Mouse (Mus musculus) myocyte (in vitro differentiated cells): ENCODE data around the gene Gm13420.

Experiments used
- E2F4 ChIP-seq: IDR thresholded peaks from one replicate; pipeline ENCODE4 v1.6.1; 2011; ENCODE audit warnings: mild to moderate bottlenecking, control low read depth, moderate library complexity; ENCODE audit not compliant: insufficient read depth
- MYOD1 ChIP-seq, 3 experiments: IDR thresholded peaks; one replicate each; pipeline ENCODE4 v1.6.1; 2011; ENCODE audit warnings: control low read depth in 2 of 3, low read depth in 2 of 3, mild to moderate bottlenecking in 2 of 3, moderate library complexity in 1 of 3; ENCODE audit not compliant: insufficient read length in 2 of 3, control insufficient read depth in 1 of 3
- POLR2A ChIP-seq: IDR thresholded peaks from one replicate; pipeline ENCODE4 v1.6.1; 2011; ENCODE audit warnings: low read depth, mild to moderate bottlenecking, control low read depth, moderate library complexity; ENCODE audit not compliant: insufficient read length
- REST ChIP-seq: IDR thresholded peaks from one replicate; pipeline ENCODE4 v1.6.1; 2011; ENCODE audit warnings: mild to moderate bottlenecking, control low read depth, moderate library complexity; ENCODE audit not compliant: insufficient read depth, insufficient read length
- SRF ChIP-seq: IDR thresholded peaks from one replicate; pipeline ENCODE4 v1.6.1; 2011; ENCODE audit warnings: low read depth; ENCODE audit not compliant: control insufficient read depth, insufficient read length
- TCF3 ChIP-seq: IDR thresholded peaks from one replicate; pipeline ENCODE4 v1.6.1; 2011; ENCODE audit warnings: low read depth, control low read depth; ENCODE audit not compliant: insufficient read length

DNA sequence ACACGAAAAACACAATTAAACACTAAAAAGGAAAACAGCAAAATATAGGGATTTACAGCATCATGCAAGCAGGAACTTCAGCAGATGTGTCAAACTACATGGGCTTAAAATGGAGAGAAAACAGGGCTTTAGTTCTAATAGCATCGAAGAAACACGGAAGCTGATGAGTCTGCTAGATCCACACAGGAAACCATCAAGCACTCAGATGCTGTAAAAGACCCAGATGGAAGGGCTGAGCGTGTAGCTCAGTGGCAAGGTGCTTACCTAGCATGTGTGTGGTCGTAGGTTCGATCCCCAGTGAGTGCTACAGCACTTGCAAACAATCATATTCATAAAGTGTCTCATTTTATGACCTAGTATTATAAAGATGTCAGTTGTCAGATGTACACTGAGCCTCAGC is 10.3 kb downstream of the Gm13420 start:
- TF ChIP-seq POLR2A, result no peak
- TF ChIP-seq REST, result no peak
- TF ChIP-seq SRF, result no peak
- TF ChIP-seq MYOD1 (IDR thresholded peaks at IDR 0.05; ENCODE audit: control insufficient read depth in 1 of 3, insufficient read length in 2 of 3, low read depth in 2 of 3), result no peak
- no peak for TF ChIP-seq TCF3
- no peak for TF ChIP-seq E2F4
